In the genomic region with DNA sequence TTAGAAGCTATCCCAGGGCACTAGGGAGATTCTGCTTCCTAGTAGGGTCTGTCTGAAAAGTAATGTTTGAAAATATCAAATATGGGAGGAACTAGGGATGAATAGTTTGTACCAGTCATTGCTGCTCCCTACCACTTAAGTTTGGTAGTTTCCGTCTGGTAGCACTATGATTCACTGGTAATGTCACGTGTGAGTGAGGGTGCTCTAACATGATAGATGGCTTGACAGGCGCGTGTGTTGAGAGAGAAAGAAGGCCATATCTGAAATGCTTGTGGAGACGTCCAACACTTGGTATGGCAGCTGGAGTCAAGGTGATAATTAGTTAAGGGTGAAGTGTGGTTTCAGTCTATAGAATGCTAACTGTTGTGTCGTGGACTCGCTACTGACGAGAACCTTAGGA, we compare ENCODE assay signal across 8 mouse cellular contexts. TPM values are rescaled to one million over a fixed set of nuclear protein-coding genes. Genes with fewer than 3 reads are reported as not detected.
DNase-seq lines count a peak whose midpoint lies in the region; ATAC-seq and TF ChIP-seq lines count a peak whose summit lies in the region.

No protein-coding gene starts in this region.

- DNase-seq in kidney, adult 18-20 months: no peak
- peak; percentile 61 for DNase-seq in c-Kit-positive CD71-positive TER-119-negative erythroid progenitor cells, embryonic 14.5 days (ENCODE audit: low read depth)
- DNase-seq in hindbrain, postnatal 0 days (ENCODE audit: low spot score): no peak
- DNase-seq in midbrain, embryonic 14.5 days: no peak
- DNase-seq in cerebellum, postnatal 14 days: no peak
- no peak for DNase-seq in layer of hippocampus, postnatal 36 days
- DNase-seq in cerebellum, adult 11-12 months: no peak

- H3K27me3 ChIP-seq in kidney, embryonic 14.5 days (ENCODE audit: control insufficient read depth, insufficient read depth, low read length): no peaks in the 10 kb centered on the region
- no peaks in the 10 kb centered on the region for H3K27me3 ChIP-seq in hindbrain, postnatal 0 days (ENCODE audit: insufficient read depth, low read length)
- H3K27me3 ChIP-seq in midbrain, embryonic 14.5 days (ENCODE audit: control insufficient read depth, insufficient read depth, low read length): no peaks in the 10 kb centered on the region

- H3K4me2 ChIP-seq in kidney, embryonic 14.5 days (replicated peaks; ENCODE audit: low read depth, low read length): peak overlapping the region; percentile 78
- H3K4me2 ChIP-seq in hindbrain, postnatal 0 days (ENCODE audit: low read depth, low read length): peak overlapping the region; percentile 87
- H3K4me2 ChIP-seq in midbrain, embryonic 14.5 days (ENCODE audit: low read length): peak overlapping the region; percentile 82

- no peak for TF ChIP-seq CTCF in hindbrain, postnatal 0 days (IDR thresholded peaks at IDR 0.05; ENCODE audit: low read depth)

- 73% methylated on average over 8 of the region's 8 CpGs for WGBS in kidney, embryonic 14.5 days
- WGBS in hindbrain, postnatal 0 days: 72% methylated on average over 8 of the region's 8 CpGs
- 90% methylated on average over 8 of the region's 8 CpGs for WGBS in midbrain, embryonic 14.5 days

- H3K27ac ChIP-seq in kidney, embryonic 14.5 days (ENCODE audit: low read depth, low read length): no peak overlapping the region
- no peak overlapping the region for H3K27ac ChIP-seq in hindbrain, postnatal 0 days
- H3K27ac ChIP-seq in midbrain, embryonic 14.5 days (replicated peaks; ENCODE audit: low read depth, low read length): no peak overlapping the region

- no peaks in the 10 kb centered on the region for H3K36me3 ChIP-seq in kidney, embryonic 14.5 days (ENCODE audit: control insufficient read depth, insufficient read depth, low read length)
- H3K36me3 ChIP-seq in hindbrain, postnatal 0 days (ENCODE audit: insufficient read depth, low read length): no peaks in the 10 kb centered on the region
- H3K36me3 ChIP-seq in midbrain, embryonic 14.5 days (ENCODE audit: control insufficient read depth, insufficient read depth, low read length): no peaks in the 10 kb centered on the region

- H3K4me3 ChIP-seq in kidney, embryonic 14.5 days (ENCODE audit: low read length): peak overlapping the region; percentile 92; the same call in 1 of the 2 replicates
- peak overlapping the region; percentile 97 for H3K4me3 ChIP-seq in hindbrain, postnatal 0 days (ENCODE audit: low read length)
- H3K4me3 ChIP-seq in midbrain, embryonic 14.5 days (replicated peaks; ENCODE audit: low read depth, low read length): peak overlapping the region; percentile 77; the same call in 1 of the 2 replicates

- no peak for ATAC-seq in kidney, embryonic 14.5 days (ENCODE audit: low FRiP score, low TSS enrichment)
- no peak for ATAC-seq in hindbrain, postnatal 0 days
- ATAC-seq in midbrain, embryonic 14.5 days (ENCODE audit: low FRiP score, low TSS enrichment): no peak

- H3K9me3 ChIP-seq in kidney, embryonic 14.5 days (ENCODE audit: control insufficient read depth, low read length): no peaks in the 10 kb centered on the region
- no peaks in the 10 kb centered on the region for H3K9me3 ChIP-seq in hindbrain, postnatal 0 days (ENCODE audit: low read length)
- no peaks in the 10 kb centered on the region for H3K9me3 ChIP-seq in midbrain, embryonic 14.5 days (ENCODE audit: control insufficient read depth, low read length)

- H3K4me1 ChIP-seq in kidney, embryonic 14.5 days (ENCODE audit: control insufficient read depth, insufficient read depth, low read length): peaks cover 16% of the 10 kb centered on the region
- H3K4me1 ChIP-seq in hindbrain, postnatal 0 days (ENCODE audit: insufficient read depth, low read length): peaks cover 5% of the 10 kb centered on the region; the same call in 1 of the 2 replicates
- peaks cover 11% of the 10 kb centered on the region for H3K4me1 ChIP-seq in midbrain, embryonic 14.5 days (ENCODE audit: control insufficient read depth, insufficient read depth, low read length)

- H3K9ac ChIP-seq in kidney, embryonic 14.5 days (ENCODE audit: low read depth, low read length): no peak overlapping the region
- H3K9ac ChIP-seq in hindbrain, postnatal 0 days (replicated peaks; ENCODE audit: low read length): no peak overlapping the region
- no peak overlapping the region; the same call in 1 of the 2 replicates for H3K9ac ChIP-seq in midbrain, embryonic 14.5 days (replicated peaks; ENCODE audit: low read length)

RNA-seq across cellular contexts. Expression of a gene that starts 1.2 kb away (rescaled TPM):
- 13.0 and 21.9 TPM in 2 replicates for polyA plus RNA-seq in kidney, embryonic 14.5 days (2014; fragmentation: Nextera tagmentation; extraction: Ambion mirVana)
- total RNA-seq in hindbrain, postnatal 0 days (2014; rRNA removed): 31.7 and 34.4 TPM in 2 replicates
- polyA plus RNA-seq in hindbrain, postnatal 0 days (2015; fragmentation: Nextera tagmentation; extraction: Ambion mirVana): 19.3 and 19.7 TPM in 2 replicates
- 20.6 and 26.5 TPM in 2 replicates for polyA plus RNA-seq in midbrain, embryonic 14.5 days (2014; fragmentation: Nextera tagmentation; extraction: Ambion mirVana)
- total RNA-seq in layer of hippocampus, postnatal 36 days (2021): 10 to 100 TPM; 62.6 to 65.9 TPM
